Mouse (Mus musculus): ENCODE data around the gene Zfp580. TPM values are rescaled to one million over a fixed set of nuclear protein-coding genes. Genes with fewer than 3 reads are reported as not detected.
"Not testable (repeated sequence)": the region's sequence is repeated elsewhere in the genome, so short reads cannot be mapped to it uniquely, and the experiment has no call there.

Gene Zfp580
- polyA plus RNA-seq, 1 experiment: 18.1 TPM

DNA sequence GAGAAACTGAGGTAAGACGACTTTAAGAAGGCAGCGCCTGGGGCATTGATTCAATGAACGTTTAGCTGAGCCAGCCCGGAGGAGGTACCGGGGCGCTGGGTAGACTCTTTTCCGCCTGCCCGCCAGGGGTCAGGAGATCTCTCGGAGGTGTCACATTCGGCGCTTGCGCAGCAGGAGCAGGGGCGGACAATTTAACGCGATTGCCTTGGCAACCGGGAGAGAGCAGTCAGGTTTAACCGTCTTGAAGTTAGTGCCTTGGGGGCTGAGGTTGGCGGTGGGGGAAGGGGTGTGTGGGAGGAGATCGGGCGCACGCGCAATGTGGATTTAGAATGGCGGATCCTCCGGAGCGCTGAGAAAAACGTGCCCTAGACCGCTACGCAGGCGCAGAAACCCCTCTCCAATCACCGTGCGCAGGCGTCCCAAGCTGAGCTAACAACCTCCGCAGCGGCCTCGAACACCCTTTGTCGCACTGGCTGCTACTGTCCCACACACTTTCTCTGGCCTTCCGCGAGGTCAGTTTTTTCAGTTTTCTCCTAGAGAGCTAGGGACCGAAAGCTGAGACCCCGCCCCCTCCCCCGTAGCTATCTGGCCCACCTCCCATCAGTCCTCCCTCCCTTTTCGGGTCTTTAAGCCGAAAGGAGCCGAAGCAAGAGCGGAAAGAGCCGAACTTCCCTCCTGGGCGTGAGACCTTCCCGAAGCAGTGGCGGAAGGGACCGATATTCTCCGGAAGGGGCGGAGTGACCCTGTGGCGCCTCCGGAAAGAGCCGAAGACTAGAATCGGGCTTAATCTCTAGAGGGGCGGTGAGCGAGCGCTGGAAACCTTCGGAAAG lies 9.8 kb downstream of the Zfp580 start:
- no peaks in the 10 kb centered on the region for H3K4me1 ChIP-seq (ENCODE audit: control insufficient read depth, insufficient read depth, low read length)
- TF ChIP-seq POLR2A (IDR thresholded peaks at IDR 0.05; ENCODE audit: low read depth, low read length): peak; percentile 57
- TF ChIP-seq CTCF (IDR thresholded peaks at IDR 0.05; ENCODE audit: borderline replicate concordance, insufficient read depth, low read length): 0 out of 2 replicates have a peak, but pooled peaks have one; percentile 23

DNA sequence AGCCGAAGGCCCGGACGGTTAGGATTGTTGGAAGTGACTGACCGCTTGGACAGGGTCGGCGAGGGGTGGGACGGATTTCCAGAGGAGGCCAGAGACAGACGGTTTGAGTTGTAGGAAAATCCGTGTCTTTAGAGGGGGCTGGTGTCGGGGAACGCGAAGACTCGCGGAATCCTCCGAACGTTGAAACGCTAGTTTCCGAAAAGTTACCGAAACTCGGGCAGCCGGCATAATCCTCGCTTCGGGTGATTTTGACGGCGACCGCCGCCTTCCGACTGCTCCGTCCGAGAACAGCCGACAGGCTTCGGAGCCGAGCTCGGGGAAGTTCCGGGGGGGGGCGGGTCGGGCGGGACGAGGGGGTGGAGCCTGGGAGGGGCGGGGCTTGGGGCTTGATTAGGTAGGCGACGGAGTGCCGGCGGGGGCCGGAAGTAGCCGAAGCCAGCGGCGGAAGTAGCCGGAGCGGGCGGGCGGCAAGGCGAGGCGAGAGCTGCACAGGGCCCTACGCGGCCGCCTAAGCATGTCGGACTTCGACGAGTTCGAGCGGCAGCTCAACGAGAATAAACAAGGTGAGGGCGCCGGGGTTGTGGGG lies 10.5 kb downstream of the Zfp580 start, which contains the start of gene U2af2:
U2af2 (plus strand) TSS at position 370 of the 586 bp plus-strand sequence.
- Histone ChIP-seq H3K4me3 (ENCODE audit: insufficient read depth, low read length) (peak within 1 kb of the TSS; percentile 96), H3K4me1 (ENCODE audit: control insufficient read depth, insufficient read depth, low read length) (0 out of 2 replicates have a peak, but pooled peaks cover 2% of the 10 kb centered on the region), H3K27ac (ENCODE audit: insufficient read depth, low read length) (peak within 1 kb of the TSS; percentile 99)
- TF ChIP-seq POLR2A (IDR thresholded peaks at IDR 0.05; ENCODE audit: low read depth, low read length): peak; percentile 65
- TF ChIP-seq CTCF (IDR thresholded peaks at IDR 0.05; ENCODE audit: borderline replicate concordance, insufficient read depth, low read length): no peak

More for the DNA sequence above, 9.8 kb downstream of the Zfp580 start:
- H3K4me3 ChIP-seq (ENCODE audit: insufficient read depth, low read length): peak overlapping the region; percentile 68
- peak overlapping the region; percentile 99 for H3K27ac ChIP-seq (ENCODE audit: insufficient read depth, low read length)

DNA sequence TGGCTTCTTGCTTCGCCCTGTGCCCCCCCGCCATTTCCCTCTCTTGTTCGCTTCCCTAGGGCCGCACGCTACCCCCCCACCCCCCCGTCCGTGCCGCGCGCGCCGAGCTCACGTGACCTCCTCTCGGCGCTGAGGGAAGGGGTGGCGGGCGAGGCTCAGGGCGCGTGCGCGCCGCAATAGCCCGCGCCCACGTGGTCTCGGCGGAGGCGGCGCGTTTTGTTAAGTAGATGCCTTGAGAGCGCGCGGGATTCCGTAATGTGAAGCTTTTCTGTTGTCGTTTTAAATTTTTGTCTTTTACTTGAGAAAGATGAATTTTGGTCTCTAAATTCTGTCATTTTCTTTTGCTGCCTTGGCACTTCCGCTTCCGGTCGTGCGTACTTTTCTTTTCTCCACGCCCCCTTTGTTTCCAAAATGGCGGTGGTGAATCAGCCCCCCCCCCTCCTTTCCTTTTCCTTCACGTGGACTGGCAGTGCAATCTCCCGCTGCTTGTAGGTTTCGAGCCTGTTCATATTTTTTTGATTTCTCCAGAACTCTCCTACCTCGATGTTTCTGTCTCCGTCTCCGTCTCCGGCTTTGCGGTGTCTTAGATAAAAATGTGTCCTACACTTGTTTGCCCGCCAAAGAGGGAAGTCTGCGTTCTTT lies 11.1 kb downstream of the Zfp580 start:
- H3K4me3 ChIP-seq (ENCODE audit: insufficient read depth, low read length): peak overlapping the region; percentile 96
- peak overlapping the region; percentile 95 for H3K27ac ChIP-seq (ENCODE audit: insufficient read depth, low read length)
- TF ChIP-seq CTCF (IDR thresholded peaks at IDR 0.05; ENCODE audit: borderline replicate concordance, insufficient read depth, low read length) (no peak), POLR2A (IDR thresholded peaks at IDR 0.05; ENCODE audit: low read depth, low read length) (0 out of 2 replicates have a peak, but pooled peaks have one; percentile 37)
- H3K4me1 ChIP-seq (ENCODE audit: control insufficient read depth, insufficient read depth, low read length): 0 out of 2 replicates have a peak, but pooled peaks cover 2% of the 10 kb centered on the region

DNA sequence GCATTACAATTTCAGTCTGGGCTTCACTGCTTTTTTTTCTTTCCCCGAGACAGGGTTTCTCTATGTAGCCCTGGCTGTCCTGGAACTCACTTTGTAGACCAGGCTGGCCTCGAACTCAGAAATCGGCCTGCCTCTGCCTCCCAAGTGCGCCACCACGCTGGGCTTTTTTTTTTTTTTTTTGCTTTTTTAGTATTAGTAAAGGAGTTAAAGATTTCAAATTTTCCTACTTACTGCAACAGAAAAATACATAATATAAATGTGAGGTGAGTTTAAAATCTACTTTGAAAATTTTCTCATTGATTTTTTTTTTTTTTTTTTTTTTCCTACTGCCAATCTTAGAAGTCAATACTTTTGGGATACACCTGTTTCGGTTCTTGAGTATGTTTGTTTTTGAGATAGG lies 13.5 kb downstream of the Zfp580 start:
- H3K27ac ChIP-seq (ENCODE audit: insufficient read depth, low read length): no peak overlapping the region
- no peak for TF ChIP-seq CTCF (IDR thresholded peaks at IDR 0.05; ENCODE audit: borderline replicate concordance, insufficient read depth, low read length)
- TF ChIP-seq POLR2A (IDR thresholded peaks at IDR 0.05; ENCODE audit: low read depth, low read length): no peak
- H3K4me3 ChIP-seq (ENCODE audit: insufficient read depth, low read length): no peak overlapping the region
- 0 out of 2 replicates have a peak, but pooled peaks cover 2% of the 10 kb centered on the region for H3K4me1 ChIP-seq (ENCODE audit: control insufficient read depth, insufficient read depth, low read length)

DNA sequence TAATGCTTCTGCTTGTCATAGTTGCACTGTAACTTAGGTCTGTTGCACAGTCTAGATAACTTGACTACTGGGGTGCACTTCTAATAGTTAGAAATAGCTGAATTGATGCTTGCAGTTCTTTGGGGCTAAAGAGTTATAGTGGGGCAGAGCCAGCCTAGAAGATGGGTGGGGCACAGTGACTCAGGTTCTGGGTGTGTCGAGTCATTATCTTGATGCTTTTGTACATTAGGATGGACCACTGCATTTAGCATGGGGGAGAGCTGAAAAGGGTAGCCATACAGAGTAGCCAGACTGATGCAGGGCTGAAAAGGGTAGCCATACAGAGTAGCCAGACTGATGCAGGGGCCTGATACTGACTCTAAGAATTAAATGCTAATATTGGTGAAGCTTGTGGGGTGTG lies 22.2 kb downstream of the Zfp580 start:
- Histone ChIP-seq H3K4me1 (ENCODE audit: control insufficient read depth, insufficient read depth, low read length) (peaks cover 3% of the 10 kb centered on the region; the same call in 1 of the 2 replicates), H3K27ac (ENCODE audit: insufficient read depth, low read length) (no peak overlapping the region), H3K4me3 (ENCODE audit: insufficient read depth, low read length) (no peak overlapping the region)
- no peak for TF ChIP-seq POLR2A (IDR thresholded peaks at IDR 0.05; ENCODE audit: low read depth, low read length)

DNA sequence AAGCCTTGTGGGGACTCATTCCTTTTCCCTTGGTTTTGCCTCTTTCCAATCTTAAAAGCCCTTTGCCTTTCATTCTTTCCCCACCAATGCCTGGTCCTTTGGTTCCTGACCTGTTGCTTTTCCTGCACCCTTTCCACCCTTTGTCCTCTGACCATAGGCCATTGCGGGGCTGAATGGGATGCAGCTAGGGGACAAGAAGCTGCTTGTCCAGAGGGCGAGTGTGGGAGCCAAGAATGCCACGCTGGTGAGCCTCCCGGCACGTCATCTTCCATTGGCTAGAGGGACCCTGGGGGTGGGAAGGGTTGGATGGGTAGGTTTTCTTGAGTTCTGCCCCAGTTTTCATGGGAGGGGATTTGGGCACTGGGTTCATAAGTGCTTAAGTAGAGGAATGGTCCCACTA lies 23.6 kb downstream of the Zfp580 start:
- H3K4me1 ChIP-seq (ENCODE audit: control insufficient read depth, insufficient read depth, low read length): peaks cover 3% of the 10 kb centered on the region; the same call in 1 of the 2 replicates

DNA sequence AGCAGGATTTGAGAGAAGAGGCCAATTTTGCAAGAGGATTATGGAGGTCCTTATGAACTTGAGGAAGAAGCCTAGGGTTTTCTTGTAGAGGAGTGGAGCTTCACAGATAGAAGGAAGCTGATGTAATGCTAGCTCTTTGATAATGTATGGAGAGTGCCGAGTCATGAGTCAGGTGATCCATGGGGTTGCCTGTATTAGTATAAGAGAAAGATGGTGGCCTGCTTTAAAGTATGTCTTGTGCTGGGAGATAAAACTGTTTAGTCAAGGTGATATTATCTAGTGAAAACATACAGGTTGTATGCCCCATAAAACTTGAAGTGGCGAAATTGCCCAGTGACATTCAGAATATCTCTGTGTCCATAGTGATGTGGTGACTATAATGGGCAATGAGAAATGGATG lies 25.6 kb downstream of the Zfp580 start:
- Histone ChIP-seq H3K27ac (ENCODE audit: insufficient read depth, low read length) (peak overlapping the region; percentile 39), H3K4me1 (ENCODE audit: control insufficient read depth, insufficient read depth, low read length) (peaks cover 5% of the 10 kb centered on the region; the same call in 1 of the 2 replicates), H3K4me3 (ENCODE audit: insufficient read depth, low read length) (no peak overlapping the region)
- TF ChIP-seq POLR2A (IDR thresholded peaks at IDR 0.05; ENCODE audit: low read depth, low read length): no peak
- TF ChIP-seq CTCF (IDR thresholded peaks at IDR 0.05; ENCODE audit: borderline replicate concordance, insufficient read depth, low read length): no peak

More for the DNA sequence above, 23.6 kb downstream of the Zfp580 start:
- TF ChIP-seq CTCF (IDR thresholded peaks at IDR 0.05; ENCODE audit: borderline replicate concordance, insufficient read depth, low read length): no peak
- TF ChIP-seq POLR2A (IDR thresholded peaks at IDR 0.05; ENCODE audit: low read depth, low read length): no peak
- Histone ChIP-seq H3K27ac (ENCODE audit: insufficient read depth, low read length) (no peak overlapping the region), H3K4me3 (ENCODE audit: insufficient read depth, low read length) (no peak overlapping the region)

DNA sequence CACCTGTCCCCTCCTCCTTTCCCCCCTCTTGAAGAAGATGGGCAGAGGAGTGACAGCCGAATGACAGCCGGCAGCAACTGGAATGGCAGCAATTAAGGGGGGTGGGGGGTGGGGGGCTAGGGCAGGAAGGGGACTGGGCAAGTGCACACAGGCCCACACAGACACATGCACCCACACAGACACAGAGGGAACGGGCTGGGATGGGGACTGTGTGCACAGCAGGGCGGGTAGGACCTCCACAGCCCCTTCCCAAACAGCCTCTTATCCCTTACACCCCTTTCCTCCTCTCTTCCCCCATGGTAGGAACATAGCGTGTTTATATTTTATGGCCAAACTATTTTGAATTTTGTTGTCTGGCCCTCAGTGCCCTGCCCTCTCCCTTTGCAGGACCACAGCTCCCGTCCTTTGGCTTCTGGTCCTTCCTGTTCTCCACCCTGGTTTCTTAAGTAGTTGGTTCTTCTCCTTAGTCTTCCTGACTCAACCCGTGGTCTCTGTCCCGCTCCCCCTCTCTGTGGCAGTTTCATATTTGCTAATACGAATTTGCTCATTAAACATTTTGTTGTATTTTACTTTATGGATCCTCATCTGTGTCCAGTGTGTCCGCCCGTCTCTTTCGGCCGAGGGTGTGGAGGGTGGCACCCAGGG lies 28.1 kb downstream of the Zfp580 start:
- peak overlapping the region; percentile 5; the same call in 1 of the 2 replicates for H3K4me3 ChIP-seq (ENCODE audit: insufficient read depth, low read length)
- peak overlapping the region; percentile 48 for H3K27ac ChIP-seq (ENCODE audit: insufficient read depth, low read length)
- not testable (repeated sequence) for H3K4me1 ChIP-seq (ENCODE audit: control insufficient read depth, insufficient read depth, low read length)

DNA sequence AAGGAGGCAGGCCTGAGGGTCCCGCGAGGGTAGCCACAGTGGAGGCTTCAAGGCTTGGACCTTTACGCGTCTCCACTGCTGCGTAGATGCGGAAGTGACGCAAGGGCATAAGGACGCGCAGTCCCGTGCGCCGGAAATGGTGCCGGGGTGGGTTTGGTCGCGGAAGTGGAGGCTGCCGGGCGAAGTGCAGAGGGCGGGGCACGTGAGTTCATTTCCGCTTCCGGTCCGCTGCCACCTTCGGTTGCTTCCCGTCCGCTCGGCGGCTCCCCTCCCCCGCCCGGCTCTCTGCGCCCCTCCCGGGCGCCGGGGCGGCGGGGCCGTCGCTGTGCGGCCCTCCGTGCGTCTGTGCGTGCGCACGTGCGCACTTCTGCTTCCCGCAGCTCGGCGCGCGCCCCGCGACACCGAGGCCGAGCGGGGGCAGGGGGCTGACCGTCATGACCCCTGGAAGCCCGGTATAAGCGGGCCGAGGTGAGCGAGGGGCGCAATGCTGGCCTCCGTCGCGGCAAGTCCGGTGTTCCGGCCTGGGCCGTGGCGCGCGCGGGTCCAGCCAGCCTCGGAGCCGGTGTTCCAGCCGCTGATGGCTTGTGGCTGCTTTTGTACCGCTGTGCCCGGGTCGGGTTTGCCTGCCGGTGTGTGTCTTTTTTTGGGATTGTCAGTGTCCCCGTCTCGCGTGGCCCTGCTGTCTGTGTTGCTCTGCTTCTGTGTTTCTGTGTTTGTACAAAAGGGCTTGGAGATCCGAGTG lies 28.8 kb downstream of the Zfp580 start, which contains the start of gene Epn1:
Epn1 (plus strand) TSS at position 226 of the 742 bp plus-strand sequence.
- Histone ChIP-seq H3K4me1 (ENCODE audit: control insufficient read depth, insufficient read depth, low read length) (peaks cover 2% of the 10 kb centered on the region; the same call in 1 of the 2 replicates), H3K27ac (ENCODE audit: insufficient read depth, low read length) (peak within 1 kb of the TSS; percentile 67), H3K4me3 (ENCODE audit: insufficient read depth, low read length) (peak within 1 kb of the TSS; percentile 88)
- TF ChIP-seq POLR2A (IDR thresholded peaks at IDR 0.05; ENCODE audit: low read depth, low read length): peak; percentile 56
- no peak for TF ChIP-seq CTCF (IDR thresholded peaks at IDR 0.05; ENCODE audit: borderline replicate concordance, insufficient read depth, low read length)
